Mouse (Mus musculus) kidney, adult 10 weeks (tissue): Measurements from ENCODE around the gene Hdac2. TPM values are rescaled to one million over a fixed set of nuclear protein-coding genes. Genes with fewer than 3 reads are reported as not detected.

ENCODE experiments used
- polyA plus RNA-seq: library from polyadenylated mRNA; stranded (reverse); fragments of 350-450 nt; fragmentation: Illumina TruSeq; extraction: RNeasy Lipid Tissue Mini Kit (QIAGEN cat#74804); gene quantifications from one replicate; pipeline ENCODE4 v1.2.3, GENCODE M21; 2014; ENCODE audit warnings: low read depth, low replicate concordance

Gene Hdac2
- polyA plus RNA-seq: 185 TPM

GRCm38 (mm10) chr10:36974086-36974675, at the start of gene Hdac2:
Gene Hdac2, plus strand, starts transcription at chr10:36974544.

Other genes with a start within 250 kb of the Hdac2 start
- gene Marcks, start 164.4 kb downstream of the Hdac2 start, polyA plus RNA-seq: 60.3 TPM